Mouse (Mus musculus) limb, embryonic 15.5 days (tissue): ENCODE results near the gene Fabp7. TPM values are rescaled to one million over a fixed set of nuclear protein-coding genes. Genes with fewer than 3 reads are reported as not detected.
A peak's percentile ranks its signal among the peaks of the same experiment; 100 is the strongest.

Source experiments
- ATAC-seq: fragments of 200-750 bp; cut with Nextera tagmentation; 2 replicates; pipeline ENCODE4 v1.8.0; 2017; ENCODE audit warnings: low read depth, moderate TSS enrichment; ENCODE audit not compliant: insufficient number of reproducible peaks, low FRiP score, low TSS enrichment
- H3K27ac ChIP-seq: fragments of 300-500 bp; sonication (generic); 2 replicates; pipeline ENCODE4 v1.5.1; 2015; ENCODE audit warnings: moderate library complexity, mild to moderate bottlenecking, inconsistent platforms
- H3K27me3 ChIP-seq: fragments of 300-500 bp; sonication (generic); 2 replicates; pipeline ENCODE4 v1.6.1; 2015; ENCODE audit warnings: inconsistent platforms
- H3K36me3 ChIP-seq: fragments of 300-500 bp; sonication (generic); 2 replicates; pipeline ENCODE4 v1.6.1; 2015; ENCODE audit warnings: inconsistent platforms
- H3K4me1 ChIP-seq: fragments of 300-500 bp; sonication (generic); 2 replicates; pipeline ENCODE4 v1.6.1; 2015; ENCODE audit warnings: inconsistent platforms
- H3K4me2 ChIP-seq: fragments of 300-500 bp; sonication (generic); 2 replicates; pipeline ENCODE4 v1.6.1; 2015; ENCODE audit warnings: mild to moderate bottlenecking, inconsistent platforms
- H3K4me3 ChIP-seq: fragments of 300-500 bp; sonication (generic); 2 replicates; pipeline ENCODE4 v1.5.1; 2015; ENCODE audit warnings: mild to moderate bottlenecking, inconsistent platforms
- H3K9ac ChIP-seq: fragments of 300-500 bp; sonication (generic); 2 replicates; pipeline ENCODE4 v1.6.1; 2015; ENCODE audit warnings: inconsistent platforms
- H3K9me3 ChIP-seq: fragments of 300-500 bp; sonication (generic); 2 replicates; pipeline ENCODE4 v1.6.1; 2016; ENCODE audit warnings: inconsistent platforms
- WGBS: fragments of 180-500 bp; shearing (Covaris S2); methylation state at CpG from one replicate; pipeline ENCODE4 v1.1.7; 2015; 5-methylcytosine and 5-hydroxymethylcytosine counted together
- polyA plus RNA-seq: library from polyadenylated mRNA; unstranded; fragments of >200 nt; fragmentation: Nextera tagmentation; extraction: Ambion mirVana; gene quantifications from 2 replicates; pipeline ENCODE4 v1.2.1, GENCODE M21; 2015

The Fabp7 gene
- polyA plus RNA-seq, 1 experiment from 2014 or later = 9.3 TPM

DNA sequence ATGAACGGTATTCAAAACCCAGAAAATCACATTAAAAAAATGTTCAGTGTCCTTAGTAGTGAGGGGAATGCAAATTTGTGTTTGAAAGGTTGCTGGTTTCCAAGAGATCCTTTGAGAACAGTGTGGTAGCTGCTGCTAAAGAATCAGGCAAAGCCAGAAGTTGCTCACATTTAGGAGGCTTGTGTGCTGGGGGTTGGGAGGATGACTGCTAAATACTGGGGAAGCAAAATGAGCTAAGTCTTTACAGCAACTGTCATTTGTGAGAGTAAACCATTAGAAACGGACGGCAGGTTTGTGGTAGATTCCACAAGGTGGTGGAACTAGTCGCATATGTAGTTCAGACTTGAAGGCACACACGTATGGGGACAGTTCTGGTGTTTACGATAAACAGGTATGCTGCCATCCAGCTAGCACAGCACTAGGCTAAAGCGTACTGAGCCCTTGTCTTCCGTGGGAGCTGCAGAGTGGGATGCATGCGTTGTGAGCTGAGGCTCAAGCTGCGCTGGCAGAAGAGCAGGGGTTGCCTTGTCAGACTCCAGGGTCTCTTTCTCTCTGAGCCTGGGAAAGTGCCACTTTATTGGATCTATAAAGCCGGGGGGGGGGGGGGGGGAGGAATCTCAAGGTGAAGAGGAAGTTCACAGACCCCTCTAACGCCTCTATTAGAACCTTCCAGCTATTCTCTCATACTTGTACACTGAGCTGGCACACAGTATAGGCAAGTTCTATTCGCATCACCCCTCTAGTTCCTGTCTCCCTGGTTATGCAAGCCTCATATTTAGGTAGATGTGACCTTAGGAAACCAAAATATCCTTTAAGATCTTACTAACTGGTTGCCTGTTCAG lies 1.2 kb upstream of the Fabp7 start:
- Histone ChIP-seq H3K27ac (no peak overlapping the region), H3K9ac (no peak overlapping the region), H3K4me2 (no peak overlapping the region), H3K9me3 (no peaks in the 10 kb centered on the region), H3K4me1 (peaks cover 4% of the 10 kb centered on the region; the same call in 1 of the 2 replicates), H3K36me3 (no peaks in the 10 kb centered on the region), H3K4me3 (no peak overlapping the region), H3K27me3 (no peaks in the 10 kb centered on the region)
- WGBS = 32% methylated on average over 13 of the region's 13 CpGs
- ATAC-seq = no peak

DNA sequence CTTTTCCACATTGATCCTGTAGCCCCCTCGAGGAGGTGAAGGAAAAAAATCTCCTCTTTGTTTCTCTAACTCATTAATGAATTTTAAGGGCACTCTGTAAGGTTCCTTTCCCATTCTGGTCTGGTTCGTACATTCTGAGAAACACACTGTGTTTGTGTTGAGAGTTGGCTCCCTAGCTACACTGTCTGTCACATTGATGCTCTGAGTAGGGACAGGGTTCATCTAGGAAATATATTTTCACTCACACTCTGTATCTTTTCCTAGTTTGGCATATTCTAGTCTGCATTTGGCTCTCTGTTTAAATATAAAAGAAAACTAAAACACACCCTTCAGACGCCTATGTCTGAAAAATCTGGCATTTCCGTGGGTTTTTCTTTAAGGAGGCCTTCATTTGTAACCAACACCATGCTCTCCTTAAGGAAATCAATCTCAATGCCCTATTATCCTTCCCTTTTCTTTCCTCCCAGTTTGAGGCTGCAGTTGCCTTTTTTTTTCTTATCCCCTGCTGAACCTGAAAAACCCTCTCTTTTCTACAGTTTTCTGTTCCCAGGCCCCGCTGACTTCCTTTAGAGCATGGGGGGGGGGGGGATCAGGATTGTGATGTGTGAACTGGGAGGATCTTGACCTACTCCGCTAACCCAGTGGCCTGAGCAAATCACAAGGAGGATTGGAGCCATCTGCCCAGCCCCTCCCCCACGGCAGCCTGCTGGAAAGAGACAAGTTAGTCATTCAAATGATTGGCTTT lies 378 bp upstream of the Fabp7 start:
- no peaks in the 10 kb centered on the region for H3K27me3 ChIP-seq
- no peak overlapping the region for H3K4me2 ChIP-seq
- no peaks in the 10 kb centered on the region for H3K9me3 ChIP-seq
- H3K4me1 ChIP-seq = peaks cover 4% of the 10 kb centered on the region; the same call in 1 of the 2 replicates
- no peaks in the 10 kb centered on the region for H3K36me3 ChIP-seq
- ATAC-seq = no peak
- no peak overlapping the region for H3K27ac ChIP-seq
- H3K9ac ChIP-seq = no peak overlapping the region
- WGBS = 19% methylated on average over 7 of the region's 7 CpGs
- no peak overlapping the region for H3K4me3 ChIP-seq

- Histone ChIP-seq H3K9ac (no peak overlapping the region), H3K4me2 (no peak overlapping the region), H3K27me3 (no peaks in the 10 kb centered on the region), H3K4me1 (peaks cover 4% of the 10 kb centered on the region; the same call in 1 of the 2 replicates), H3K4me3 (no peak overlapping the region), H3K36me3 (no peaks in the 10 kb centered on the region), H3K9me3 (no peaks in the 10 kb centered on the region), H3K27ac (no peak overlapping the region)
- 68% methylated on average over 2 of the region's 2 CpGs for WGBS
- ATAC-seq = no peak
These were observed 871 bp downstream of the Fabp7 start for GRCm38 (mm10) chr10:57785552-57785951.

- WGBS = 89% methylated on average over 1 of the region's 1 CpGs
These were observed 8.3 kb downstream of the Fabp7 start for GRCm38 (mm10) chr10:57792957-57793356.

GRCm38 (mm10) chr10:57794018-57794417 lies 9.3 kb downstream of the Fabp7 start, which contains the start of gene Smpdl3a:
Gene Smpdl3a, plus strand, starts transcription at chr10:57794335.
- Histone ChIP-seq H3K27me3 (no peaks in the 10 kb centered on the region), H3K9ac (peak within 1 kb of the TSS; percentile 61), H3K9me3 (no peaks in the 10 kb centered on the region), H3K4me2 (peak within 1 kb of the TSS; percentile 96), H3K27ac (no peak within 1 kb of the TSS), H3K36me3 (no peaks in the 10 kb centered on the region), H3K4me1 (peaks cover 16% of the 10 kb centered on the region), H3K4me3 (peak within 1 kb of the TSS; percentile 54)
- no peak for ATAC-seq
- WGBS = 71% methylated on average over 7 of the region's 7 CpGs

More at GRCm38 (mm10) chr10:57792957-57793356, 8.3 kb downstream of the Fabp7 start:
- no peak overlapping the region for H3K27ac ChIP-seq
- no peaks in the 10 kb centered on the region for H3K27me3 ChIP-seq
- no peaks in the 10 kb centered on the region for H3K9me3 ChIP-seq
- H3K9ac ChIP-seq = no peak overlapping the region
- peaks cover 16% of the 10 kb centered on the region for H3K4me1 ChIP-seq
- H3K36me3 ChIP-seq = no peaks in the 10 kb centered on the region
- no peak overlapping the region for H3K4me2 ChIP-seq
- no peak overlapping the region for H3K4me3 ChIP-seq
- ATAC-seq = no peak

DNA sequence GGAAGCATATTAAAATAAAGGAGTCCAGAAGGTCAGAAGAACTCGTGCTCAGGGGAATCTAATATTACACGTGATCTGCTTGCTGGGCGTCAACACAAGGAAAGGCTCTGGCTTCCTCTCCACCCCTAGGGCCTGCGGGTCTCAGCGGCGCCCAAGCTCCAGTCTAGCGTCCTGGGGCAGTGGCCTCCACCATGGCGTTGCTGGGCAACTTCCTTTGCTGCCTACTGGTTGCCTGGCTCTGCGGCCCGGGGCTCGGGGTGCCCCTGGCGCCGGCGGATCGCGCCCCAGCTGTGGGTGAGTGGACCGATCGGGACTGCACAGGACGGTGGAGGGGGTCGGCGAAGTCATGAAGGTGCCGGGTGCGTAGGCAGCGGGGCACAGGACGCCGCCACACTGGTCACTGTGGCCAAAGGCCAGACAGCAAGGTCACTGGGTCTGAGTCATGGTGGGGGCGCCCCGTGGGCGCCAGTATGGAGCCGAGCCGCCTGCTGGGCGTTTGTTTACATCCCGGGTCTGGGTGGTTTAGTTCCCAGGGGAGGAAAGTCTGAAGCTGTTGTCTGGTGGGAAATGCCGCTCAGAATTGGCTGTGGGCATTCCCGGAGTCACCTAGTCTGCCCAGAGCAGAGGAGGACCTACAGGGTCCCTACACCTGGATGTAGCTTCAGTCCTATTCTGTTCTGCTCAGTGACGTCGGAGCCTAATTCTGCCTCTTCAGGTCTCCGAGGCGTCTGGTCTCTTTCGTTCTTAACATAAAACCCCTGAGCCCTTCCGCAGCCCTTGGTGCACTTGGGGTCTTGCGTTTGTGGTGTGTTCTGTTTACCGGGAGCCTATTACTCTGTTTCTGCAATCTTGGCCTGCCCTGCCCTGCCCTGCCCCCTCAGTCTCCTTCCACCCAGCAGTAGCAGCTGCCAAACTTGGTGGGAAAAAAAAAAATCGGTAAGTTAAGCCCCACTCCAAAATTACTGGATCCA lies 10.1 kb downstream of the Fabp7 start:
- no peaks in the 10 kb centered on the region for H3K27me3 ChIP-seq
- H3K36me3 ChIP-seq = no peaks in the 10 kb centered on the region
- peaks cover 16% of the 10 kb centered on the region for H3K4me1 ChIP-seq
- peak overlapping the region; percentile 96 for H3K4me2 ChIP-seq
- H3K27ac ChIP-seq = no peak overlapping the region
- peak; percentile 58; the same call in 1 of the 2 replicates for ATAC-seq
- peak overlapping the region; percentile 61 for H3K9ac ChIP-seq
- H3K9me3 ChIP-seq = no peaks in the 10 kb centered on the region
- WGBS = under 1% methylated on average over 44 of the region's 44 CpGs
- H3K4me3 ChIP-seq = peak overlapping the region; percentile 54

GRCm38 (mm10) chr10:57795542-57795941 lies 10.9 kb downstream of the Fabp7 start:
- Histone ChIP-seq H3K9me3 (no peaks in the 10 kb centered on the region), H3K27ac (no peak overlapping the region), H3K4me2 (peak overlapping the region; percentile 96), H3K4me3 (peak overlapping the region; percentile 54), H3K9ac (no peak overlapping the region), H3K36me3 (no peaks in the 10 kb centered on the region), H3K4me1 (peaks cover 16% of the 10 kb centered on the region), H3K27me3 (no peaks in the 10 kb centered on the region)
- WGBS = 20% methylated on average over 4 of the region's 4 CpGs
- ATAC-seq = no peak

GRCm38 (mm10) chr10:57796057-57796456 lies 11.4 kb downstream of the Fabp7 start:
- H3K9me3 ChIP-seq = no peaks in the 10 kb centered on the region
- no peak overlapping the region for H3K9ac ChIP-seq
- ATAC-seq = no peak
- H3K27me3 ChIP-seq = no peaks in the 10 kb centered on the region
- H3K4me2 ChIP-seq = 0 out of 2 replicates have a peak overlapping the region, but pooled peaks have one; percentile 96
- no peak overlapping the region for H3K27ac ChIP-seq
- 29% methylated on average over 4 of the region's 4 CpGs for WGBS
- peaks cover 16% of the 10 kb centered on the region for H3K4me1 ChIP-seq
- H3K4me3 ChIP-seq = peak overlapping the region; percentile 54; the same call in 1 of the 2 replicates
- H3K36me3 ChIP-seq = no peaks in the 10 kb centered on the region

- Histone ChIP-seq H3K4me2 (no peak overlapping the region), H3K9me3 (no peaks in the 10 kb centered on the region), H3K27me3 (no peaks in the 10 kb centered on the region), H3K4me1 (peaks cover 14% of the 10 kb centered on the region), H3K36me3 (no peaks in the 10 kb centered on the region), H3K4me3 (no peak overlapping the region), H3K9ac (no peak overlapping the region), H3K27ac (no peak overlapping the region)
- no peak for ATAC-seq
- 93% methylated on average over 1 of the region's 1 CpGs for WGBS
These were observed 14.8 kb downstream of the Fabp7 start for GRCm38 (mm10) chr10:57799486-57799885.

DNA sequence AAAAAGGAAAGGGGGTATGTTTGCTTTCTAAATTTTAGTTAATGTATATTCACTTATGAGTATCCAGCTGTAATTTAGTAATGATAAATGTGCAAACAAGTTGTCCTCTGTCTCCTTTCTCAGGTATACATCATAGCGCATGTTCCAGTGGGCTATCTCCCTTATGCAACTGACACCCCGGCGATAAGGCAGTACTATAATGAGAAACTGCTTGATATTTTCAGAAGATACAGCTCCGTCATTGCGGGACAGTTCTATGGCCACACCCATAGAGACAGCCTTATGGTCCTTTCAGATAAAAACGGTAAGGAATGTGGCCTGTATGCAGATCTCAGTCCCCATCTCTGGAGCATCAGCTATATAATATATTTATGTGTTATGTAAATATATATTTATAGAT lies 23.1 kb downstream of the Fabp7 start:
- no peak overlapping the region for H3K9ac ChIP-seq
- 87% methylated on average over 6 of the region's 6 CpGs for WGBS

GRCm38 (mm10) chr10:57812161-57812856 lies 27.6 kb downstream of the Fabp7 start:
- Histone ChIP-seq H3K27me3 (no peaks in the 10 kb centered on the region), H3K9ac (no peak overlapping the region), H3K27ac (no peak overlapping the region), H3K36me3 (no peaks in the 10 kb centered on the region), H3K9me3 (no peaks in the 10 kb centered on the region), H3K4me2 (no peak overlapping the region), H3K4me3 (no peak overlapping the region), H3K4me1 (no peaks in the 10 kb centered on the region)
- 62% methylated on average over 5 of the region's 5 CpGs for WGBS
- ATAC-seq = no peak

More for the DNA sequence above, 23.1 kb downstream of the Fabp7 start:
- Histone ChIP-seq H3K4me1 (no peaks in the 10 kb centered on the region), H3K27me3 (no peaks in the 10 kb centered on the region), H3K27ac (no peak overlapping the region), H3K4me2 (no peak overlapping the region), H3K4me3 (no peak overlapping the region), H3K36me3 (no peaks in the 10 kb centered on the region), H3K9me3 (no peaks in the 10 kb centered on the region)
- no peak for ATAC-seq
